Mouse (Mus musculus) MEL (cell line): ENCODE data around the gene Hmgb2. TPM values are rescaled to one million over a fixed set of nuclear protein-coding genes. Genes with fewer than 3 reads are reported as not detected.

Source experiments
- DNase-seq: peaks from one replicate; pipeline ENCODE4 v3.0.0; 2011; ENCODE audit warnings: low read depth, low spot score
- H3K27ac ChIP-seq: 2 replicates; pipeline ENCODE4 v1.5.1; 2012; ENCODE audit warnings: low read depth, mild to moderate bottlenecking, control low read depth, low read length, moderate library complexity; ENCODE audit not compliant: control insufficient read depth
- H3K27me3 ChIP-seq, 2 experiments: fragments of 150-350 bp in 1 of 2; sonication (generic) in 1 of 2; 2 replicates each; pipeline ENCODE4 v1.6.1; 2012; ENCODE audit warnings: low read length in 2 of 2, mild to moderate bottlenecking in 2 of 2, improper control_type of control experiment in 1 of 2, moderate library complexity in 1 of 2; ENCODE audit not compliant: insufficient read depth in 2 of 2, control insufficient read depth in 1 of 2
- H3K36me3 ChIP-seq, 2 experiments: 2 replicates each; pipeline ENCODE4 v1.6.1; 2012 to 2014; ENCODE audit warnings: low read length in 2 of 2, improper control_type of control experiment in 1 of 2, inconsistent platforms in 1 of 2, mild to moderate bottlenecking in 1 of 2; ENCODE audit not compliant: insufficient read depth in 2 of 2, control insufficient read depth in 1 of 2
- H3K4me1 ChIP-seq, 2 experiments: fragments of 150-350 bp in 1 of 2; sonication (generic) in 1 of 2; 2 replicates each; pipeline ENCODE4 v1.6.1; 2012; ENCODE audit warnings: low read length in 2 of 2, improper control_type of control experiment in 1 of 2, mild to moderate bottlenecking in 1 of 2; ENCODE audit not compliant: insufficient read depth in 2 of 2, control insufficient read depth in 1 of 2
- H3K4me3 ChIP-seq, 2 experiments: fragments of 150-350 bp in 1 of 2; sonication (generic) in 1 of 2; 2 replicates each; pipeline ENCODE4 v1.5.1; 2012; ENCODE audit warnings: low read depth in 2 of 2, low read length in 2 of 2, mild to moderate bottlenecking in 2 of 2, moderate library complexity in 2 of 2, control low read depth in 1 of 2, improper control_type of control experiment in 1 of 2; ENCODE audit not compliant: control insufficient read depth in 1 of 2, insufficient read depth in 1 of 2
- H3K79me2 ChIP-seq: 2 replicates; pipeline ENCODE4 v1.6.1; 2012; ENCODE audit warnings: mild to moderate bottlenecking, low read length, moderate library complexity; ENCODE audit not compliant: control insufficient read depth, poor library complexity, insufficient read depth
- H3K9ac ChIP-seq: 2 replicates; pipeline ENCODE4 v1.6.1; 2012; ENCODE audit warnings: low read depth, mild to moderate bottlenecking, control low read depth, low read length, moderate library complexity; ENCODE audit not compliant: control insufficient read depth, poor library complexity, severe bottlenecking
- H3K9me3 ChIP-seq: fragments of 150-350 bp; sonication (generic); replicated peaks from 2 replicates; pipeline ENCODE4 v1.6.1; 2012; ENCODE audit warnings: mild to moderate bottlenecking, low read length, improper control_type of control experiment, moderate library complexity; ENCODE audit not compliant: insufficient read depth
- BHLHE40 ChIP-seq: IDR thresholded peaks from 2 replicates; pipeline ENCODE4 v1.6.1; 2012; ENCODE audit warnings: low read depth, mild to moderate bottlenecking, inconsistent platforms, low read length, improper control_type of control experiment, borderline replicate concordance
- CHD1 ChIP-seq: IDR thresholded peaks from 2 replicates; pipeline ENCODE4 v1.6.1; 2012; ENCODE audit warnings: low read depth, mild to moderate bottlenecking, inconsistent platforms, low read length, improper control_type of control experiment
- CHD2 ChIP-seq: IDR thresholded peaks from 2 replicates; pipeline ENCODE4 v1.6.1; 2011; ENCODE audit warnings: low read length, improper control_type of control experiment
- E2F4 ChIP-seq: IDR thresholded peaks from 2 replicates; pipeline ENCODE4 v1.6.1; 2011; ENCODE audit warnings: low read depth, low read length, improper control_type of control experiment, borderline replicate concordance
- ELF1 ChIP-seq: IDR thresholded peaks from 2 replicates; pipeline ENCODE4 v1.6.1; 2014; ENCODE audit warnings: low read depth, mild to moderate bottlenecking, inconsistent platforms, low read length, improper control_type of control experiment, moderate library complexity
- EP300 ChIP-seq, 2 experiments: IDR thresholded peaks; 2 replicates each; pipeline ENCODE4 v1.6.1; 2011; ENCODE audit warnings: improper control_type of control experiment in 2 of 2, low read length in 2 of 2, low read depth in 1 of 2, mild to moderate bottlenecking in 1 of 2
- ETS1 ChIP-seq: IDR thresholded peaks from 2 replicates; pipeline ENCODE4 v1.6.1; 2012; ENCODE audit warnings: low read depth, mild to moderate bottlenecking, inconsistent platforms, low read length, improper control_type of control experiment, moderate library complexity
- GABPA ChIP-seq: IDR thresholded peaks from 2 replicates; pipeline ENCODE4 v1.6.1; 2012; ENCODE audit warnings: low read depth, mild to moderate bottlenecking, inconsistent platforms, low read length, improper control_type of control experiment, moderate library complexity
- GATA1 ChIP-seq: IDR thresholded peaks from 2 replicates; pipeline ENCODE4 v1.6.1; 2011; ENCODE audit warnings: low read depth, low read length, improper control_type of control experiment
- HCFC1 ChIP-seq: IDR thresholded peaks from 2 replicates; pipeline ENCODE4 v1.6.1; 2012; ENCODE audit warnings: low read depth, mild to moderate bottlenecking, inconsistent platforms, low read length, improper control_type of control experiment, moderate library complexity
- JUND ChIP-seq: IDR thresholded peaks from 2 replicates; pipeline ENCODE4 v1.6.1; 2011; ENCODE audit warnings: low read depth, mild to moderate bottlenecking, improper control_type of control experiment, low read length
- MAFK ChIP-seq: IDR thresholded peaks from 2 replicates; pipeline ENCODE4 v1.6.1; 2011; ENCODE audit warnings: low read depth, mild to moderate bottlenecking, low read length, improper control_type of control experiment, borderline replicate concordance
- MAZ ChIP-seq: IDR thresholded peaks from 2 replicates; pipeline ENCODE4 v1.6.1; 2012; ENCODE audit warnings: low read depth, mild to moderate bottlenecking, inconsistent platforms, low read length, improper control_type of control experiment
- MEF2A ChIP-seq: IDR thresholded peaks from 2 replicates; pipeline ENCODE4 v1.6.1; 2014; ENCODE audit warnings: low read depth, mild to moderate bottlenecking, inconsistent platforms, low read length, improper control_type of control experiment; ENCODE audit not compliant: poor library complexity, insufficient replicate concordance, severe bottlenecking; ENCODE audit errors: extremely low read depth
- MXI1 ChIP-seq: IDR thresholded peaks from 2 replicates; pipeline ENCODE4 v1.6.1; 2011; ENCODE audit warnings: mild to moderate bottlenecking, low read depth, low read length, improper control_type of control experiment
- MYC ChIP-seq: IDR thresholded peaks from 2 replicates; pipeline ENCODE4 v1.6.1; 2011; ENCODE audit warnings: low read depth, mild to moderate bottlenecking, low read length, improper control_type of control experiment, moderate library complexity
- NRF1 ChIP-seq: IDR thresholded peaks from 2 replicates; pipeline ENCODE4 v1.6.1; 2014; ENCODE audit warnings: low read depth, mild to moderate bottlenecking, inconsistent platforms, low read length, improper control_type of control experiment, moderate library complexity; ENCODE audit not compliant: poor library complexity, insufficient read depth, severe bottlenecking
- POLR2A ChIP-seq, 2 experiments: IDR thresholded peaks; 2 replicates each; pipeline ENCODE4 v1.6.1; 2011 to 2012; ENCODE audit warnings: low read length in 2 of 2, mild to moderate bottlenecking in 2 of 2, control low read depth in 1 of 2, improper control_type of control experiment in 1 of 2, low read depth in 1 of 2, moderate library complexity in 1 of 2; ENCODE audit not compliant: control insufficient read depth in 1 of 2, insufficient read depth in 1 of 2, poor library complexity in 1 of 2
- RCOR1 ChIP-seq: IDR thresholded peaks from 2 replicates; pipeline ENCODE4 v1.6.1; 2012; ENCODE audit warnings: low read depth, mild to moderate bottlenecking, inconsistent platforms, low read length, improper control_type of control experiment
- USF2 ChIP-seq, 2 experiments: IDR thresholded peaks; 2 replicates each; pipeline ENCODE4 v1.6.1; 2011 to 2012; ENCODE audit warnings: improper control_type of control experiment in 2 of 2, low read length in 2 of 2, borderline replicate concordance in 1 of 2, inconsistent platforms in 1 of 2, low read depth in 1 of 2, mild to moderate bottlenecking in 1 of 2; ENCODE audit not compliant: insufficient read depth in 1 of 2
- ZKSCAN1 ChIP-seq: IDR thresholded peaks from 2 replicates; pipeline ENCODE4 v1.6.1; 2012; ENCODE audit warnings: low read depth, mild to moderate bottlenecking, inconsistent platforms, low read length, improper control_type of control experiment, moderate library complexity
- polyA plus RNA-seq, 2 experiments: library from polyadenylated mRNA; stranded (reverse) in 1 of 2; unstranded in 1 of 2; fragments of >175 nt in 1 of 2; fragments of >200 nt in 1 of 2; gene quantifications; 2 replicates each; pipeline versions ENCODE4 v1.2.1 to v1.2.4; 2012; ENCODE audit warnings: low replicate concordance in 2 of 2, low read depth in 1 of 2; ENCODE audit not compliant: insufficient read length in 2 of 2, insufficient read depth in 1 of 2, missing spikeins in 1 of 2
- total RNA-seq: library from RNA; depleted of rRNA; stranded (reverse); fragments of 300-350 nt; gene quantifications from 2 replicates; pipeline ENCODE4 v1.2.3, GENCODE M21; 2012

The Hmgb2 gene
- total and polyA plus RNA-seq, 3 experiments = 126 to 399 (median 220) TPM

DNA sequence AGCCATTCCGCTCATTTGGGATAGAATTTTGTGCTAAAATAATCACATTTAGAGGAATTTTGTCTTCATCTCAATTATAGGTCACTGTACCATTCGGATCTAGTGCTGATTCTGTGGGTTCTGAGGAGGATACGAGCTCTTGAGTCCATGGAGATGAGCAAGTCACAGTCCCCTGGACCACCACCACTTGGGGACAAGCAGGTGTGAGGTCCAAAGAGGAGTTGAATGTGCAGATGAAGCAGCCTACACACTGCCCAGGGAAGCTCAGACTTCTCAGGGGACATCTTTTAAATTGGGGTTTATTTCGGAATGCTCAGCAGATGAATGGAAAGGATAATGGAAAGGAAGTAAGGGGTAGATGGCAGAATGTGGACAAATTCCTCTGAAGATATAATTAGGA is 21.4 kb downstream of the Hmgb2 start:
- no peak overlapping the region for H3K27ac ChIP-seq
- H3K4me3 ChIP-seq = no peak overlapping the region
- H3K9ac ChIP-seq = no peak overlapping the region
- H3K27me3 ChIP-seq = no peaks in the 10 kb centered on the region
- TF ChIP-seq ZKSCAN1 (no peak), POLR2A (IDR thresholded peaks at IDR 0.05; ENCODE audit: control insufficient read depth in 1 of 2, insufficient read depth in 1 of 2, low read depth in 1 of 2, low read length in 2 of 2, poor library complexity in 1 of 2) (no peak), RCOR1 (no peak), ELF1 (no peak), CHD1 (no peak), GATA1 (no peak)
- H3K4me1 ChIP-seq = peaks cover 0 to 8% of the 10 kb centered on the region in 2 experiments; a peak in 2 of 4 replicates
- DNase-seq = no peak
- H3K36me3 ChIP-seq = peaks cover 0 to 2% of the 10 kb centered on the region in 2 experiments; a peak in 2 of 4 replicates
- no peaks in the 10 kb centered on the region for H3K9me3 ChIP-seq
- no peaks in the 10 kb centered on the region for H3K79me2 ChIP-seq

DNA sequence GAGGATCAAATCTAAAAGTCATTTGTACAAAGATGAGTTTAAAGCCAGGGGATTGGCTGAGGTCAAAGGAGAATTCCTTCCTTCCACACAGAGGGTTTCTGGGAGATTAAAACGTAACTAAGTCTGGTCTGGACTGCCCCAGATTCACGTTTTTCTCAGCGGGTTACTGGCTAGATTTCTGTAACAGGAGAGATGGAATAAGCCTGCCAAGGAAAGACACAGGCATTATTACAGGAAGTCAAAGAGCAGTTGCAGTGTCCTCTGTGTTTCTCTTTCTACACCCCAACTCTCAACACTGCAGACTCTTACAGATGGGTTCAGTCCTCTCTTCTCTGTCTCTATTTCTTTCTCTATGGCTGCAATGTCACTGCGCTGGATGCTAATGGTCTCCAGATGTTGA is 22.8 kb downstream of the Hmgb2 start:
- TF ChIP-seq USF2 (IDR thresholded peaks at IDR 0.05; ENCODE audit: borderline replicate concordance in 1 of 2, insufficient read depth in 1 of 2, low read depth in 1 of 2, low read length in 2 of 2) = no peak
- TF ChIP-seq ETS1 = no peak
- no peak for TF ChIP-seq RCOR1
- no peak for TF ChIP-seq EP300 (IDR thresholded peaks at IDR 0.05; ENCODE audit: low read depth in 1 of 2, low read length in 2 of 2)
- no peak for TF ChIP-seq BHLHE40
- TF ChIP-seq ELF1 = no peak
- no peak for TF ChIP-seq MEF2A
- no peak for TF ChIP-seq MAFK
- no peak for TF ChIP-seq NRF1
- no peak for TF ChIP-seq E2F4
- TF ChIP-seq MAZ = no peak
- no peak for TF ChIP-seq MYC
- TF ChIP-seq CHD2 = no peak
- no peak for TF ChIP-seq MXI1
- TF ChIP-seq POLR2A (IDR thresholded peaks at IDR 0.05; ENCODE audit: control insufficient read depth in 1 of 2, insufficient read depth in 1 of 2, low read depth in 1 of 2, low read length in 2 of 2, poor library complexity in 1 of 2) = no peak
- TF ChIP-seq GABPA = no peak
- TF ChIP-seq JUND = no peak
- TF ChIP-seq HCFC1 = no peak
- TF ChIP-seq CHD1 = no peak
- TF ChIP-seq ZKSCAN1 = no peak
- TF ChIP-seq, all 39 proteins: peak for 0
- Histone ChIP-seq H3K27me3 (no peaks in the 10 kb centered on the region), H3K4me3 (no peak overlapping the region), H3K27ac (no peak overlapping the region), H3K9me3 (no peaks in the 10 kb centered on the region), H3K79me2 (no peaks in the 10 kb centered on the region), H3K9ac (no peak overlapping the region), H3K36me3 (peaks cover 0 to 2% of the 10 kb centered on the region in 2 experiments; a peak in 2 of 4 replicates), H3K4me1 (peaks cover 0 to 8% of the 10 kb centered on the region in 2 experiments; a peak in 2 of 4 replicates)
- DNase-seq = no peak
